Mouse (Mus musculus) neural tube, embryonic 15.5 days (tissue): ENCODE results near the gene Ucp1. TPM values are rescaled to one million over a fixed set of nuclear protein-coding genes. Genes with fewer than 3 reads are reported as not detected.
"Not testable (repeated sequence)": the region's sequence is repeated elsewhere in the genome, so short reads cannot be mapped to it uniquely, and the experiment has no call there.

Experiments used
- ATAC-seq: fragments of 200-750 bp; cut with Nextera tagmentation; 2 replicates; pipeline ENCODE4 v1.8.0; 2017; ENCODE audit warnings: mild to moderate bottlenecking, moderate TSS enrichment, moderate library complexity; ENCODE audit not compliant: low FRiP score
- H3K27ac ChIP-seq: fragments of 300-500 bp; sonication (generic); replicated peaks from 2 replicates; pipeline ENCODE4 v1.5.1; 2015; ENCODE audit warnings: mild to moderate bottlenecking, inconsistent platforms
- H3K27me3 ChIP-seq: fragments of 300-500 bp; sonication (generic); replicated peaks from 2 replicates; pipeline ENCODE4 v1.6.1; 2015; ENCODE audit warnings: inconsistent platforms
- H3K36me3 ChIP-seq: fragments of 300-500 bp; sonication (generic); 2 replicates; pipeline ENCODE4 v1.6.1; 2015; ENCODE audit warnings: inconsistent platforms
- H3K4me1 ChIP-seq: fragments of 300-500 bp; sonication (generic); 2 replicates; pipeline ENCODE4 v1.6.1; 2015; ENCODE audit warnings: inconsistent platforms
- H3K4me2 ChIP-seq: fragments of 300-500 bp; sonication (generic); 2 replicates; pipeline ENCODE4 v1.6.1; 2015; ENCODE audit warnings: inconsistent platforms, mild to moderate bottlenecking, moderate library complexity
- H3K4me3 ChIP-seq: fragments of 300-500 bp; sonication (generic); replicated peaks from 2 replicates; pipeline ENCODE4 v1.5.1; 2015; ENCODE audit warnings: mild to moderate bottlenecking, inconsistent platforms
- H3K9ac ChIP-seq: fragments of 300-500 bp; sonication (generic); replicated peaks from 2 replicates; pipeline ENCODE4 v1.6.1; 2015; ENCODE audit warnings: mild to moderate bottlenecking, inconsistent platforms
- H3K9me3 ChIP-seq: fragments of 300-500 bp; sonication (generic); replicated peaks from 2 replicates; pipeline ENCODE4 v1.6.1; 2016; ENCODE audit warnings: inconsistent platforms
- WGBS: fragments of 180-500 bp; shearing (Covaris S2); methylation state at CpG from one replicate; pipeline ENCODE4 v1.1.7; 2015; ENCODE audit warnings: mixed read lengths; 5-methylcytosine and 5-hydroxymethylcytosine counted together
- polyA plus RNA-seq: library from polyadenylated mRNA; unstranded; fragments of >200 nt; fragmentation: Nextera tagmentation; extraction: Ambion mirVana; gene quantifications from 2 replicates; pipeline ENCODE4 v1.2.1, GENCODE M21; 2015

The Ucp1 gene
- polyA plus RNA-seq, 1 experiment from 2014 or later: 0.12 TPM

GRCm38 (mm10) chr8:83285391-83285790, 4.8 kb upstream of the Ucp1 start:
- H3K4me2 ChIP-seq: no peak overlapping the region
- H3K36me3 ChIP-seq: no peaks in the 10 kb centered on the region
- H3K4me3 ChIP-seq: no peak overlapping the region
- ATAC-seq: no peak
- H3K27me3 ChIP-seq: peaks cover 17% of the 10 kb centered on the region
- no peak overlapping the region for H3K9ac ChIP-seq
- H3K9me3 ChIP-seq: no peaks in the 10 kb centered on the region
- peaks cover 7% of the 10 kb centered on the region for H3K4me1 ChIP-seq
- H3K27ac ChIP-seq: no peak overlapping the region
- 83% methylated on average over 8 of the region's 8 CpGs for WGBS

- H3K9me3 ChIP-seq: no peaks in the 10 kb centered on the region
- H3K9ac ChIP-seq: no peak overlapping the region
- no peak overlapping the region for H3K4me2 ChIP-seq
- no peaks in the 10 kb centered on the region for H3K36me3 ChIP-seq
- 78% methylated on average over 4 of the region's 4 CpGs for WGBS
- H3K4me3 ChIP-seq: no peak overlapping the region
- H3K27ac ChIP-seq: no peak overlapping the region
- no peaks in the 10 kb centered on the region for H3K27me3 ChIP-seq
- ATAC-seq: no peak
- no peaks in the 10 kb centered on the region for H3K4me1 ChIP-seq
Measured at GRCm38 (mm10) chr8:83297375-83297774, 7.2 kb downstream of the Ucp1 start.

- no peak overlapping the region for H3K9ac ChIP-seq
- no peak overlapping the region for H3K4me3 ChIP-seq
- no peak overlapping the region for H3K4me2 ChIP-seq
- H3K4me1 ChIP-seq: no peaks in the 10 kb centered on the region
- no peaks in the 10 kb centered on the region for H3K27me3 ChIP-seq
- 73% methylated on average over 1 of the region's 1 CpGs for WGBS
- ATAC-seq: no peak
- H3K27ac ChIP-seq: no peak overlapping the region
- no peaks in the 10 kb centered on the region for H3K36me3 ChIP-seq
- H3K9me3 ChIP-seq: no peaks in the 10 kb centered on the region
Measured at GRCm38 (mm10) chr8:83300135-83300534, 10.0 kb downstream of the Ucp1 start.

GRCm38 (mm10) chr8:83304946-83305345, 14.8 kb downstream of the Ucp1 start:
- Histone ChIP-seq H3K36me3 (no peaks in the 10 kb centered on the region), H3K4me3 (no peak overlapping the region), H3K4me2 (no peak overlapping the region), H3K27ac (no peak overlapping the region), H3K9me3 (no peaks in the 10 kb centered on the region), H3K27me3 (no peaks in the 10 kb centered on the region), H3K4me1 (no peaks in the 10 kb centered on the region), H3K9ac (no peak overlapping the region)
- no peak for ATAC-seq
- WGBS: 100% methylated on average over 1 of the region's 1 CpGs

GRCm38 (mm10) chr8:83309836-83310235, 19.7 kb downstream of the Ucp1 start:
- no peaks in the 10 kb centered on the region for H3K27me3 ChIP-seq
- peaks cover 6% of the 10 kb centered on the region; the same call in 1 of the 2 replicates for H3K36me3 ChIP-seq
- H3K4me3 ChIP-seq: no peak overlapping the region
- no peaks in the 10 kb centered on the region for H3K9me3 ChIP-seq
- no peak for ATAC-seq
- 92% methylated on average over 6 of the region's 6 CpGs for WGBS
- H3K9ac ChIP-seq: no peak overlapping the region
- no peak overlapping the region for H3K27ac ChIP-seq
- no peaks in the 10 kb centered on the region for H3K4me1 ChIP-seq
- H3K4me2 ChIP-seq: no peak overlapping the region

- WGBS: 91% methylated on average over 4 of the region's 4 CpGs
- not testable (repeated sequence) for H3K27me3 ChIP-seq, H3K27ac ChIP-seq, H3K9ac ChIP-seq, ATAC-seq, H3K4me3 ChIP-seq, H3K4me1 ChIP-seq, H3K9me3 ChIP-seq, H3K4me2 ChIP-seq
- H3K36me3 ChIP-seq: peaks cover 38% of the 10 kb centered on the region
Measured at GRCm38 (mm10) chr8:83315084-83315483, 24.9 kb downstream of the Ucp1 start.

GRCm38 (mm10) chr8:83315691-83316090, 25.5 kb downstream of the Ucp1 start:
- H3K27ac ChIP-seq: no peak overlapping the region
- peaks cover 43% of the 10 kb centered on the region for H3K36me3 ChIP-seq
- H3K4me2 ChIP-seq: no peak overlapping the region
- no peaks in the 10 kb centered on the region for H3K4me1 ChIP-seq
- H3K9me3 ChIP-seq: no peaks in the 10 kb centered on the region
- no peak overlapping the region for H3K4me3 ChIP-seq
- no peak for ATAC-seq
- 64% methylated on average over 2 of the region's 2 CpGs for WGBS
- H3K9ac ChIP-seq: no peak overlapping the region
- H3K27me3 ChIP-seq: no peaks in the 10 kb centered on the region

GRCm38 (mm10) chr8:83320543-83320942, 30.4 kb downstream of the Ucp1 start:
- Histone ChIP-seq H3K4me1 (no peaks in the 10 kb centered on the region), H3K9ac (no peak overlapping the region), H3K27me3 (no peaks in the 10 kb centered on the region), H3K4me2 (no peak overlapping the region), H3K27ac (no peak overlapping the region), H3K36me3 (peaks cover 62% of the 10 kb centered on the region), H3K9me3 (no peaks in the 10 kb centered on the region), H3K4me3 (no peak overlapping the region)
- no peak for ATAC-seq
- 77% methylated on average over 3 of the region's 3 CpGs for WGBS

GRCm38 (mm10) chr8:83322374-83322773, 32.2 kb downstream of the Ucp1 start:
- ATAC-seq: no peak
- 90% methylated on average over 6 of the region's 6 CpGs for WGBS
- H3K4me2 ChIP-seq: no peak overlapping the region

GRCm38 (mm10) chr8:83323056-83323455, 32.9 kb downstream of the Ucp1 start:
- no peak overlapping the region for H3K27ac ChIP-seq
- ATAC-seq: no peak
- H3K4me3 ChIP-seq: no peak overlapping the region
- H3K4me2 ChIP-seq: no peak overlapping the region
- H3K9me3 ChIP-seq: no peaks in the 10 kb centered on the region
- no peak overlapping the region for H3K9ac ChIP-seq
- H3K36me3 ChIP-seq: peaks cover 47% of the 10 kb centered on the region
- H3K27me3 ChIP-seq: no peaks in the 10 kb centered on the region
- WGBS: 88% methylated on average over 2 of the region's 2 CpGs
- H3K4me1 ChIP-seq: peaks cover 3% of the 10 kb centered on the region; the same call in 1 of the 2 replicates

More at GRCm38 (mm10) chr8:83322374-83322773, 32.2 kb downstream of the Ucp1 start:
- Histone ChIP-seq H3K9me3 (no peaks in the 10 kb centered on the region), H3K36me3 (peaks cover 48% of the 10 kb centered on the region), H3K27ac (no peak overlapping the region), H3K4me1 (peaks cover 3% of the 10 kb centered on the region; the same call in 1 of the 2 replicates), H3K4me3 (no peak overlapping the region), H3K9ac (no peak overlapping the region), H3K27me3 (no peaks in the 10 kb centered on the region)

GRCm38 (mm10) chr8:83327889-83328288, 37.7 kb downstream of the Ucp1 start:
- Histone ChIP-seq H3K4me3 (no peak overlapping the region), H3K36me3 (peaks cover 21% of the 10 kb centered on the region), H3K27me3 (no peaks in the 10 kb centered on the region), H3K4me2 (no peak overlapping the region), H3K9ac (no peak overlapping the region), H3K4me1 (peaks cover 21% of the 10 kb centered on the region), H3K27ac (no peak overlapping the region), H3K9me3 (no peaks in the 10 kb centered on the region)
- WGBS: 96% methylated on average over 5 of the region's 5 CpGs
- ATAC-seq: no peak

GRCm38 (mm10) chr8:83331567-83331898, 41.4 kb downstream of the Ucp1 start:
- 0 out of 2 replicates have a peak, but pooled peaks cover 6% of the 10 kb centered on the region for H3K27me3 ChIP-seq
- peaks cover 15% of the 10 kb centered on the region for H3K36me3 ChIP-seq
- H3K27ac ChIP-seq: peak overlapping the region; percentile 81
- peak overlapping the region; percentile 66 for H3K4me2 ChIP-seq
- peak overlapping the region; percentile 67 for H3K9ac ChIP-seq
- H3K9me3 ChIP-seq: no peaks in the 10 kb centered on the region
- H3K4me1 ChIP-seq: peaks cover 23% of the 10 kb centered on the region
- peak; percentile 35; the same call in 1 of the 2 replicates for ATAC-seq
- 7% methylated on average over 7 of the region's 7 CpGs for WGBS
- peak overlapping the region; percentile 74 for H3K4me3 ChIP-seq
